Mouse (Mus musculus) retina, postnatal 1 day (tissue): ENCODE results near the gene Pygo1.

Experiments
- DNase-seq: peaks from one replicate; pipeline ENCODE4 v3.0.0-alpha.2; 2012

The Pygo1 gene

GRCm38 (mm10) chr9:72996167-72996566 is 70.7 kb downstream of the Pygo1 start:
- no peak for DNase-seq

GRCm38 (mm10) chr9:72996806-72997205 is 71.4 kb downstream of the Pygo1 start:
- no peak for DNase-seq

DNA sequence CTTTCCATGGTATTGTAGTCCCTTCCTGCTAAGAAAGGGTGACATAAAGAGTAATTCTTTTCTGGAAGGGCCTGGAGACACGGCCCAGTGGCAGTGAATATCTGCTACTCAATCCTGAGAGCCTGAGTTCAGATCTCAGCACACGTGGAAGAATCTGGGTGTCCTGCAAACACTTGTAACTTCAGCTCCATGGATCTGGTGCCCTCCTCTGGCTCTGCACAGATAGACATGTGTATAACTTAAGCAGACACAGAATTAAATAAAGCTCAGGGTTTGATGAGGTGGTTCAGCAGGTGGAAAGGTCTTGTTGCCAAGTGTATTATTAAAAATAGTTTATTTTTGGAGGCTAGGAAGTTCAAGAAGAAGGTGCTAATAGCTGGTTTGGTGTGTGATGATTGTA is 75.0 kb downstream of the Pygo1 start:
- no peak for DNase-seq

- no peak for DNase-seq
These were observed 76.0 kb downstream of the Pygo1 start for GRCm38 (mm10) chr9:73001314-73002011.
